Mouse (Mus musculus) embryonic facial prominence, embryonic 13.5 days (tissue): ENCODE measurements around the gene Aip. TPM values are rescaled to one million over a fixed set of nuclear protein-coding genes. Genes with fewer than 3 reads are reported as not detected.

ENCODE experiments used
- ATAC-seq: fragments of 200-750 bp; cut with Nextera tagmentation; 2 replicates; pipeline ENCODE4 v1.8.0; 2017; ENCODE audit warnings: low read depth; ENCODE audit not compliant: insufficient number of reproducible peaks, insufficient read depth, low FRiP score, low TSS enrichment
- H3K27ac ChIP-seq: fragments of 300-500 bp; sonication (generic); 2 replicates; pipeline ENCODE4 v1.5.1; 2015; ENCODE audit warnings: moderate library complexity, mild to moderate bottlenecking, inconsistent platforms
- H3K27me3 ChIP-seq: fragments of 300-500 bp; sonication (generic); 2 replicates; pipeline ENCODE4 v1.6.1; 2015; ENCODE audit warnings: mild to moderate bottlenecking, inconsistent platforms
- H3K36me3 ChIP-seq: fragments of 300-500 bp; sonication (generic); 2 replicates; pipeline ENCODE4 v1.6.1; 2015; ENCODE audit warnings: mild to moderate bottlenecking, inconsistent platforms
- H3K4me1 ChIP-seq: fragments of 300-500 bp; sonication (generic); 2 replicates; pipeline ENCODE4 v1.6.1; 2015; ENCODE audit warnings: inconsistent platforms
- H3K4me2 ChIP-seq: fragments of 300-500 bp; sonication (generic); 2 replicates; pipeline ENCODE4 v1.6.1; 2015; ENCODE audit warnings: moderate library complexity, mild to moderate bottlenecking, inconsistent platforms
- H3K4me3 ChIP-seq: fragments of 300-500 bp; sonication (generic); 2 replicates; pipeline ENCODE4 v1.5.1; 2015; ENCODE audit warnings: mild to moderate bottlenecking, inconsistent platforms
- H3K9ac ChIP-seq: fragments of 300-500 bp; sonication (generic); 2 replicates; pipeline ENCODE4 v1.6.1; 2015; ENCODE audit warnings: mild to moderate bottlenecking, inconsistent platforms
- H3K9me3 ChIP-seq: fragments of 300-500 bp; sonication (generic); 2 replicates; pipeline ENCODE4 v1.6.1; 2016; ENCODE audit warnings: inconsistent platforms
- WGBS: fragments of 180-500 bp; shearing (Covaris S2); methylation state at CpG from one replicate; pipeline ENCODE4 v1.1.7; 2015; ENCODE audit warnings: mixed read lengths; 5-methylcytosine and 5-hydroxymethylcytosine counted together
- polyA plus RNA-seq: library from polyadenylated mRNA; unstranded; fragments of >200 nt; fragmentation: Nextera tagmentation; extraction: Ambion mirVana; gene quantifications from 2 replicates; pipeline ENCODE4 v1.2.1, GENCODE M21; 2015

Aip gene
- polyA plus RNA-seq, 1 experiment from 2014 or later, result 107 TPM

DNA sequence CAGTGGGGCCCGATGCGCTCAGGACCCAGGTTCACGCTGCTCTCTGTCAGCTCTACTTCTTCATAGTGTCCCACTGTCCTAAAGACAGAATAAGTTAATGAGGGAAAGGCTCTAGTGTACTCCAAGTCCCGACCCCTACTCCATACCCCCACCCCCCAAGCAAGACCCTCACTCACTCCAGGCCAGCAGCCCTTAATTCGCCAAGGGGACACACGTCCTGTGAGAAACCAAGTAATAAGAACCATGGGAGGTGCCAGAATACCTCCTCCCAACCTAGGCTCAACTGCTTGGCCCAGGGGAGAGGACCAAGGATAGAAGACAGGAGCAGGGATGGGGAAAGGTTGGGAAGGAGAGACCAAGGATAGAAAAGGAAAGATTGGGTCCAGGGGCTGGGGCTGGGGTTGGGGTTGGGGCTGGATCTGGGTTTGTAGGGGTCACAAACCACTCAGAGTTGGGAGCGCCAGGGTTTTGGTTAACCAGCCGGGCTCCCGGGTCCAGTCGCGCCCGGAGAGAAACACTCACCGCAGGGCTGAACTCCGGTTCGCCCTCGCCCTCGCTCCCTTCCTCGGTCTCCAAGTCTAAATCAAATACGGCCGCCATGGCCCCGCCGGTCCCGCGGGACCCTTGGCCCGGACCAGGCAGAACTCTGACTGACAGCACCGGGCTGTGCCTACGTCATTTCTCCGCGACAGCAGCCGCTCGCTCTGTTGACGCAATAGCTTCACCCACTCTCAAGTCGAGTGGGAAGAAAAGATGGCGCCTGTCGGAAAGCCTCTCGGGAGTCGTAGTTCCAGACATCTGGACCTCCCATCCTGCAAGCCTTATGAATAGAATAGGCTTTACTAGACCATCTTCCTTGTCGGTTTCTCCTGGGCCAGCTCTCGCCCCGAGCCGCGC is 37.2 kb upstream of the Aip start, which contains the start of gene Rps6kb2:
Rps6kb2 (minus strand) TSS at position 709 of the 897 bp plus-strand sequence.
- Histone ChIP-seq H3K36me3 (peaks cover 34% of the 10 kb centered on the region), H3K27ac (peak within 1 kb of the TSS; percentile 81)

DNA sequence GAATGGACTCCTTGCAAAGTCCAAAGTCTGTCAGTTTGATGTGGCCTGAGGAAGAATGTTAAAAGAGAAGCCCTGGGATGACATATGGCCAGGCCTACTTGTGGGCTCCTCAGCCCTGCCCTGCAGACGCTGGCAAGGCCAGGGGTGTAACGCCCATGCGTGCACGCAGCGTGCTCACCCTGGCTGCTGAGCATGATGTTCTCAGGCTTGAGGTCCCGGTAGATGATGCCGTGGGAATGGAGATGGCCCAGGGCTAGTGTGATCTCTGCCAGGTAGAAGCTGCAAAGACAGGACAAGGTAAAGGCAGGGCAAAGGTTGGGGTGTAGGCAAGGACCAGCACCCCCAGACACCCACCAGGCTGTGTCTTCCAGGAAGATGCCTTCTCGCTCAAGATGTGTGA is 33.4 kb upstream of the Aip start:
- WGBS, result 95% methylated on average over 8 of the region's 8 CpGs

More for the DNA sequence above, 37.2 kb upstream of the Aip start, which contains the start of gene Rps6kb2:
- peak within 1 kb of the TSS; percentile 86 for H3K4me2 ChIP-seq
- H3K4me1 ChIP-seq, result peaks cover 14% of the 10 kb centered on the region
- H3K4me3 ChIP-seq, result peak within 1 kb of the TSS; percentile 69
- no peaks in the 10 kb centered on the region for H3K27me3 ChIP-seq
- peak; percentile 71 for ATAC-seq
- peak within 1 kb of the TSS; percentile 84 for H3K9ac ChIP-seq
- WGBS, result 6% methylated on average over 42 of the region's 42 CpGs
- H3K9me3 ChIP-seq, result no peaks in the 10 kb centered on the region

GRCm38 (mm10) chr19:4156771-4157170 is 31.1 kb upstream of the Aip start:
- no peak overlapping the region for H3K27ac ChIP-seq
- no peak overlapping the region for H3K4me3 ChIP-seq
- no peaks in the 10 kb centered on the region for H3K27me3 ChIP-seq
- H3K4me1 ChIP-seq, result no peaks in the 10 kb centered on the region
- peaks cover 80% of the 10 kb centered on the region for H3K36me3 ChIP-seq
- no peaks in the 10 kb centered on the region for H3K9me3 ChIP-seq
- H3K4me2 ChIP-seq, result no peak overlapping the region
- no peak overlapping the region for H3K9ac ChIP-seq
- WGBS, result 95% methylated on average over 12 of the region's 12 CpGs
- no peak for ATAC-seq

More for the DNA sequence above, 33.4 kb upstream of the Aip start:
- ATAC-seq, result no peak
- no peak overlapping the region for H3K4me2 ChIP-seq
- no peak overlapping the region for H3K4me3 ChIP-seq
- no peaks in the 10 kb centered on the region for H3K27me3 ChIP-seq
- no peaks in the 10 kb centered on the region for H3K9me3 ChIP-seq
- peaks cover 57% of the 10 kb centered on the region for H3K36me3 ChIP-seq
- peaks cover 14% of the 10 kb centered on the region for H3K4me1 ChIP-seq
- no peak overlapping the region for H3K9ac ChIP-seq
- H3K27ac ChIP-seq, result no peak overlapping the region

- peaks cover 79% of the 10 kb centered on the region for H3K36me3 ChIP-seq
- H3K4me1 ChIP-seq, result no peaks in the 10 kb centered on the region
- ATAC-seq, result no peak
- H3K4me2 ChIP-seq, result no peak overlapping the region
- H3K4me3 ChIP-seq, result no peak overlapping the region
- H3K27me3 ChIP-seq, result no peaks in the 10 kb centered on the region
- no peak overlapping the region for H3K27ac ChIP-seq
- no peak overlapping the region for H3K9ac ChIP-seq
- no peaks in the 10 kb centered on the region for H3K9me3 ChIP-seq
- 79% methylated on average over 20 of the region's 20 CpGs for WGBS
Measured at GRCm38 (mm10) chr19:4156073-4156579, 30.5 kb upstream of the Aip start.

DNA sequence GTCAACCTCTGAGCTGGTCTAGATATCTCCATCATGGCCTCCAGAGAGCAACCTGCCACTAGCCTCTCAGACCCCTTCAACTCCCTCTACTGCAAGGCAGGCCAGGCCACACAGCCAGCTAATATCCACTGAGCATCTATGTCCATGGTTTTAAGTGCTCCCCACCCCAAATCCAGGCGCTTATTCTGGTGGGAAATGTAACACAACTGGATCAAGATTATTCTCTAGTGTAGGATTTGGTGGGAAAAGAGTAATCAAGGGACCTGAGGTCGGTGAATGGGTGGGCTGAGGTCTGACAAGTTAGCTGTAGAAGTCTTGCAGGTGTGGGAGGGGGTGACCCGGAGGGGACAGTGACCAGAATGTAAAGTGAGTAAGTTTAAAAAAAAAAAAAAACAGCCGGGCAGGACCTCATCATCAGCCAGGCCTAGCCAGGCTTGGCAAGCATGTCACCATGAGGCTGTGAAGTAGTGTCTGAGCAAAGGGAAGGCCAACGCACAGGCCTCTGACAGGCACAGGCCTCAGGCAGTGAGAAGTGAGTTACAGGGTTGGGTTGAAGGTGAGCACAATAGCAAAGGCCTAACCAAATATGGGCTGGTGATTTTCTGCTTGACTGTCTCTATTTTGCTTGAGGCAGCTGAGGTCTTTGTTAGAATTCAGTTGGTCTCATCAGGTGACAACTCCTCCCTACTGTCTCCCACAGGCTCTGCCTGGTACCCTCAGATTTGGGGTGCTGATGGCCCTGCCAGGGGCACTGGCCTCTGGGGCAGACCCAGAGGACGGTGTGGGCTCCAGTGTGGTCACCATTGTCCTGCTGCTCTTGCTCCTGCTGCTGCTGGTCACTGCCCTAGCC is 29.8 kb upstream of the Aip start:
- H3K9me3 ChIP-seq, result no peaks in the 10 kb centered on the region
- no peak for ATAC-seq
- H3K36me3 ChIP-seq, result peaks cover 81% of the 10 kb centered on the region
- H3K9ac ChIP-seq, result no peak overlapping the region
- H3K4me2 ChIP-seq, result no peak overlapping the region
- 73% methylated on average over 6 of the region's 6 CpGs for WGBS
- no peak overlapping the region for H3K4me3 ChIP-seq
- no peaks in the 10 kb centered on the region for H3K27me3 ChIP-seq
- H3K4me1 ChIP-seq, result 0 out of 2 replicates have a peak, but pooled peaks cover 4% of the 10 kb centered on the region
- H3K27ac ChIP-seq, result 0 out of 2 replicates have a peak overlapping the region, but pooled peaks have one; percentile 11

DNA sequence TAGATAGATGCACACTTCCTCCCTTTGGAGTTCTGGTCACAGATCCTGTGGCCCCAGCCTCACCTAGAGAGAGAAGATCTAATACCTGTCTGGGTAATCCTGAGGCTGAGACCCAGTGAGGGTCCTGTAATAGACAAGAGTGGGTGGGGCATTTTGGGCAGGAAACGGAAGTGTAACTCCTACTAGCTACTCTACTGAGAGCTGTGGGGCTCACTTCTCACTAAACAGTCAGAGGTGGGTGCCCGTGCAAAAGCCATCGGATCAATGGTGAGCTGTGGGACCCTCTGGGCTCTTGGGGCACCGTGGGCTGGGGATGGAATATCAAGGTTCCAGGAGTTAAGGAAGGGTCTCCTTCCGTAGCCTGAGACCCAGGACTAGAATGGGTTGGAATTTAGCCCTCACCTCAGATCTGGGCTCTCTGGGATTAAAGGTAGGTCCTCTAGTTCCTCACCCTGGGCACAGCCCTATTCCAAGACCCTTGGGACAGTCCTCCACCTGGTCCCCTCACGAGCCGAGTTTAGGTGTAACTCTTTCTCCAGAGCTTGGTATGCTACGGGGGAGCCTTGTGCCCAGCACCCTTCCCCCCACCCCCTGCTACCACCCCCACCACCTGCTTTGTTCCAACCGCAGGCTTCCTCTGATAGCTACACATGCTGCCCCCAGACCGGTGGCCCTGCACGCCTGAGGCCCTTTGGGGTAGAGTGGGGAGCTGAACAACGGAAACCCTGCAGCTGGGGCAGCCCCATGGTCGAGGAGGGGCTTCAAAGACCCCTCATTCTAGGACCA is 29.0 kb upstream of the Aip start:
- H3K27me3 ChIP-seq, result no peaks in the 10 kb centered on the region
- no peak overlapping the region for H3K4me3 ChIP-seq
- no peak overlapping the region for H3K9ac ChIP-seq
- H3K9me3 ChIP-seq, result no peaks in the 10 kb centered on the region
- H3K4me1 ChIP-seq, result peaks cover 9% of the 10 kb centered on the region; the same call in 1 of the 2 replicates
- no peak for ATAC-seq
- WGBS, result 78% methylated on average over 13 of the region's 13 CpGs
- H3K27ac ChIP-seq, result 0 out of 2 replicates have a peak overlapping the region, but pooled peaks have one; percentile 11
- H3K4me2 ChIP-seq, result no peak overlapping the region
- peaks cover 83% of the 10 kb centered on the region for H3K36me3 ChIP-seq

DNA sequence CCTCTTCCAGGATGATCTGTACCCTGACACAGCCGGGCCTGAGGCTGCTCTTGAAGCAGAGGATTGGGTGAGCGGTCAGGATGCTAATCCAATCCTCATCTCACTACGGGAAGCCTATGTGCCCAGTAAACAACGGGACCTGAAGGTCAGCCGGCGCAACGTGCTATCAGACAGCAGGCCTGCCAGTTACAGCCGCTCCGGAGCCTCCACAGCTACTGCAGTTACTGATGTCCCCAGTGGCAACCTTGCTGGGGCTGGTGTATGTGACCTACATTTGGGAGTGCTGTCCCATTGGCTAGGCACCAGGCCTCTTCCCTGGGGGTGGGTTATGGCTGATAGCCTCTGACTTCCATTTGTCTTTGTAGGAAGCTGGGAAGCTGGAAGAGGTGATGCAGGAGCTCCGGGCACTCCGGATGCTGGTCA is 27.6 kb upstream of the Aip start, which contains the start of gene Ptprcap:
Ptprcap (plus strand) TSS at position 373 of the 423 bp plus-strand sequence.
- ATAC-seq, result no peak
- 81% methylated on average over 11 of the region's 11 CpGs for WGBS
- H3K36me3 ChIP-seq, result peaks cover 72% of the 10 kb centered on the region

DNA sequence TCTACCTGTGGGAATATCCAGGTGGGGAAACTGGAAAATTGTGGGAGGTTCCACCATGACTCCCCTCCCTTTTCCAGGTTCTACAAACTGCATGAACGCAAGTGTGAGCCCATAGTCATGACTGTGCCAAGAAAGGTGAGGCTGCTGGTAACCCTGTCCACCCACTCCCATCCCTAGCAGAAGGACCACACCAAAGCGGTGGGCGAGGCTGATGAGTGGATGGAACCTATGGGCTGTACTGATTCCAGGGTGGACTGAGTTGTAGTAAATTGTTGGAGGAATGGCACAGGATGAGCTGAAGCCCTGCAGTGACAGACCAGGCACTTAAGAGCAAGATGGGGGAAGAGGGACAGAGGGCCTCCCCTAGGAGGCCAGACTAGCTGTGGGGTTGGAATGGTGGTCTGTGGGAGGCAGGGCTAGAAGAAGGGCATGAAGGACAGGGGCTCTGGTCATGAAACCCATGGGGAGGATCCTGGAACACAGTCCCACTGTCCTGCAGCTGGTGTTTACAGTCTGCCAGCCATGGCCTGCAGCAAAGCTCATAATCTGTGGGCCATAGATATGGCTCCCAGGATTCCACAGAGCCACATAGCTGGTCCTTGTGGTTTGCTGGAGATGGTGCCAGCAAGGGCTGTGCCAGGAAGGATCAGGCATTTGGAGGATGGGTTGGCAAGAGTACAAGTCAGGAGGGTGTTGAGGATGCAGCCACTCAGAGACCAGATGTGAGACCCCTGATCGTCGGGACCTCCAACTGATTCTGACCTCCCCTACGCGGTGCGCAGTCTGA is 27.0 kb upstream of the Aip start:
- no peak for ATAC-seq
- H3K27me3 ChIP-seq, result no peaks in the 10 kb centered on the region
- H3K9me3 ChIP-seq, result no peaks in the 10 kb centered on the region
- 86% methylated on average over 8 of the region's 8 CpGs for WGBS
- H3K4me3 ChIP-seq, result no peak overlapping the region
- H3K4me1 ChIP-seq, result peaks cover 24% of the 10 kb centered on the region
- 0 out of 2 replicates have a peak overlapping the region, but pooled peaks have one; percentile 21 for H3K9ac ChIP-seq
- H3K27ac ChIP-seq, result no peak overlapping the region
- H3K4me2 ChIP-seq, result no peak overlapping the region
- peaks cover 66% of the 10 kb centered on the region for H3K36me3 ChIP-seq

More for the DNA sequence above, 27.6 kb upstream of the Aip start, which contains the start of gene Ptprcap:
- Histone ChIP-seq H3K9me3 (no peaks in the 10 kb centered on the region), H3K27me3 (no peaks in the 10 kb centered on the region), H3K4me1 (peaks cover 18% of the 10 kb centered on the region), H3K4me3 (no peak within 1 kb of the TSS), H3K9ac (0 out of 2 replicates have a peak within 1 kb of the TSS, but pooled peaks have one; percentile 21), H3K27ac (no peak within 1 kb of the TSS), H3K4me2 (no peak within 1 kb of the TSS)

DNA sequence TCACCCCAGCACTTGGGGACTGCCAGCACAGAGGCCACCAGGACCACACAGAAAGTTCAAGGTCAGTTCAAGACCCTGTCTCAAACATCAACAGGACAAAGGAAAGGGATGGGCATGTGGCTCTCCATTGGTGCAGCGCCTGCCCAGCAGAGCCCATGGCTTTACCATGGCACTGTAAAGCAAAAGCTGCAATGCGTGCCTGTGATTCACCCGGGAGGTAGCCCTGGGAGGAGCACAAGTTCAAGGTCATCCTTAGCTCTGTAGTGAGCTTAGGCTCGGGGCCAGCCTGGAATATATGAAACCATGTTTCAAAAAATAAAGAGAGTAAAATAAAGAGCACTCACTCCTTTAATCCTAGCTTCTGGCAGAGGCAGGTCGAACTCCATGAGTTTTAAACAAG is 26.2 kb upstream of the Aip start:
- no peaks in the 10 kb centered on the region for H3K9me3 ChIP-seq
- H3K27ac ChIP-seq, result no peak overlapping the region
- no peaks in the 10 kb centered on the region for H3K27me3 ChIP-seq
- no peak for ATAC-seq
- no peak overlapping the region for H3K4me3 ChIP-seq
- no peak overlapping the region for H3K4me2 ChIP-seq
- H3K36me3 ChIP-seq, result peaks cover 59% of the 10 kb centered on the region
- 90% methylated on average over 5 of the region's 5 CpGs for WGBS
- peaks cover 24% of the 10 kb centered on the region for H3K4me1 ChIP-seq
- no peak overlapping the region for H3K9ac ChIP-seq

DNA sequence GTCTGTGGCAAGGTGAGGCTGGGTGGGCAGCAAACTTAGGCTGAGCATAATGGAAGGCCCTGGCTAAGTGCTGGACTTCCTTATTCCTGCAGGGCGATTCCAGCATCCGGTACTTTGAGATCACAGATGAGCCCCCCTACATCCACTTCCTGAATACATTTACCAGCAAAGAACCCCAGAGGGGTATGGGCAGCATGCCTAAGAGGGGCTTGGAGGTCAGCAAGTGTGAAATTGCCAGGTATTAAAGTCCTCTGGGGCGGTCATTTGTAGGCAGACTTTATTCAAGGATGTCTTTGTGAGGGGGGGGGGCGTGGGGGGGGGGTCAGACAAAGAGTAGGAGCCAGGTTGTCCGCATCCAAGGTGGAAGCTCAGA is 25.8 kb upstream of the Aip start:
- H3K27me3 ChIP-seq, result no peaks in the 10 kb centered on the region
- no peak overlapping the region for H3K27ac ChIP-seq
- no peaks in the 10 kb centered on the region for H3K9me3 ChIP-seq
- 66% methylated on average over 5 of the region's 5 CpGs for WGBS
- H3K4me3 ChIP-seq, result no peak overlapping the region
- H3K4me1 ChIP-seq, result peaks cover 24% of the 10 kb centered on the region
- no peak overlapping the region for H3K4me2 ChIP-seq
- H3K36me3 ChIP-seq, result peaks cover 55% of the 10 kb centered on the region
- no peak overlapping the region for H3K9ac ChIP-seq
- ATAC-seq, result no peak
